Mouse (Mus musculus) heart, postnatal 0 days (tissue): Measurements from ENCODE around the gene Sh3gl3. TPM values are rescaled to one million over a fixed set of nuclear protein-coding genes. Genes with fewer than 3 reads are reported as not detected.

Experiments used
- ATAC-seq: fragments of 200-750 bp; cut with Nextera tagmentation; 2 replicates; pipeline ENCODE4 v1.8.0; 2017; ENCODE audit warnings: low read depth, moderate number of reproducible peaks, moderate library complexity; ENCODE audit not compliant: insufficient read depth
- DNase-seq: peaks from one replicate; pipeline ENCODE4 v3.0.0-alpha.2; 2016; ENCODE audit warnings: low spot score
- H3K27ac ChIP-seq: fragments of 300-500 bp; sonication (generic); 2 replicates; pipeline ENCODE4 v1.5.1; 2014; ENCODE audit warnings: low read depth, mild to moderate bottlenecking
- H3K27me3 ChIP-seq: fragments of 300-500 bp; sonication (generic); 2 replicates; pipeline ENCODE4 v1.6.1; 2014; ENCODE audit warnings: low read length, mixed read lengths; ENCODE audit not compliant: control insufficient read depth, insufficient read depth
- H3K36me3 ChIP-seq: fragments of 300-500 bp; sonication (generic); replicated peaks from 2 replicates; pipeline ENCODE4 v1.6.1; 2014; ENCODE audit warnings: low read length, mixed read lengths; ENCODE audit not compliant: control insufficient read depth, insufficient read depth
- H3K4me1 ChIP-seq: fragments of 300-500 bp; sonication (generic); 2 replicates; pipeline ENCODE4 v1.6.1; 2014; ENCODE audit warnings: antibody characterized with exemption; ENCODE audit not compliant: control insufficient read depth, insufficient read depth
- H3K4me2 ChIP-seq: fragments of 300-500 bp; sonication (generic); 2 replicates; pipeline ENCODE4 v1.6.1; 2014; ENCODE audit warnings: low read depth, mild to moderate bottlenecking, low read length, moderate library complexity
- H3K4me3 ChIP-seq: fragments of 300-500 bp; sonication (generic); 2 replicates; pipeline ENCODE4 v1.5.1; 2014; ENCODE audit warnings: low read depth, low read length
- H3K9ac ChIP-seq: fragments of 300-500 bp; sonication (generic); replicated peaks from 2 replicates; pipeline ENCODE4 v1.6.1; 2014; ENCODE audit warnings: low read depth, low read length, mixed read lengths
- H3K9me3 ChIP-seq: fragments of 300-500 bp; sonication (generic); replicated peaks from 2 replicates; pipeline ENCODE4 v1.6.1; 2016; ENCODE audit warnings: low read length; ENCODE audit not compliant: control insufficient read depth
- CTCF ChIP-seq: IDR thresholded peaks from 2 replicates; pipeline ENCODE4 v1.5.1; 2016; ENCODE audit warnings: antibody characterized with exemption, control low read depth, low read depth
- EP300 ChIP-seq: IDR thresholded peaks from 2 replicates; pipeline ENCODE4 v1.6.1; 2016; ENCODE audit warnings: antibody characterized with exemption, low read depth
- WGBS: fragments of 180-500 bp; shearing (Covaris S2); extraction: QIAGEN DNeasy Blood & Tissue Kit; methylation state at CpG from one replicate; pipeline ENCODE4 v1.1.7; 2014; 5-methylcytosine and 5-hydroxymethylcytosine counted together
- polyA plus RNA-seq: library from polyadenylated mRNA; unstranded; fragments of >200 nt; fragmentation: Nextera tagmentation; extraction: Ambion mirVana; gene quantifications from 2 replicates; pipeline ENCODE4 v1.2.1, GENCODE M21; 2015
- total RNA-seq: library from RNA; depleted of rRNA; stranded (reverse); fragments of >200 nt; gene quantifications from 2 replicates; pipeline ENCODE4 v1.2.3, GENCODE M21; 2014; ENCODE audit warnings: low replicate concordance

The Sh3gl3 gene
- total and polyA plus RNA-seq, 2 experiments from 2014 or later = 1.1 to 3.3 TPM

- Histone ChIP-seq H3K4me2 (no peak overlapping the region), H3K36me3 (no peaks in the 10 kb centered on the region), H3K27me3 (no peaks in the 10 kb centered on the region), H3K9ac (no peak overlapping the region), H3K4me1 (peaks cover 12% of the 10 kb centered on the region; the same call in 1 of the 2 replicates), H3K9me3 (no peaks in the 10 kb centered on the region), H3K27ac (peak overlapping the region; percentile 58), H3K4me3 (no peak overlapping the region)
- WGBS = 63% methylated on average over 11 of the region's 11 CpGs
- peak; percentile 24; the same call in 1 of the 2 replicates for ATAC-seq
- TF ChIP-seq CTCF = no peak
- no peak for TF ChIP-seq EP300
- DNase-seq = peak; percentile 26
Measured at GRCm38 (mm10) chr7:82236152-82236898, 62.7 kb downstream of the Sh3gl3 start.

GRCm38 (mm10) chr7:82236899-82237162 is 63.2 kb downstream of the Sh3gl3 start:
- Histone ChIP-seq H3K9me3 (no peaks in the 10 kb centered on the region), H3K4me2 (no peak overlapping the region), H3K27ac (0 out of 2 replicates have a peak overlapping the region, but pooled peaks have one; percentile 58), H3K9ac (no peak overlapping the region), H3K4me3 (no peak overlapping the region), H3K36me3 (no peaks in the 10 kb centered on the region), H3K4me1 (peaks cover 12% of the 10 kb centered on the region; the same call in 1 of the 2 replicates), H3K27me3 (no peaks in the 10 kb centered on the region)
- ATAC-seq (no peak), DNase-seq (peak; percentile 24)
- 66% methylated on average over 4 of the region's 4 CpGs for WGBS
- TF ChIP-seq CTCF (no peak), EP300 (no peak)

GRCm38 (mm10) chr7:82240424-82241240 is 67.0 kb downstream of the Sh3gl3 start:
- no peaks in the 10 kb centered on the region for H3K9me3 ChIP-seq
- ATAC-seq (no peak), DNase-seq (no peak)
- peaks cover 5% of the 10 kb centered on the region; the same call in 1 of the 2 replicates for H3K4me1 ChIP-seq
- H3K36me3 ChIP-seq = no peaks in the 10 kb centered on the region
- no peak overlapping the region for H3K4me3 ChIP-seq
- H3K4me2 ChIP-seq = no peak overlapping the region
- no peak overlapping the region for H3K27ac ChIP-seq
- TF ChIP-seq EP300 (no peak), CTCF (no peak)
- no peak overlapping the region for H3K9ac ChIP-seq
- WGBS = 46% methylated on average over 8 of the region's 8 CpGs
- no peaks in the 10 kb centered on the region for H3K27me3 ChIP-seq

- DNase-seq (no peak), ATAC-seq (no peak)
- Histone ChIP-seq H3K27me3 (no peaks in the 10 kb centered on the region), H3K4me1 (peaks cover 5% of the 10 kb centered on the region; the same call in 1 of the 2 replicates), H3K4me3 (no peak overlapping the region), H3K36me3 (no peaks in the 10 kb centered on the region), H3K27ac (no peak overlapping the region), H3K9ac (no peak overlapping the region), H3K4me2 (no peak overlapping the region), H3K9me3 (no peaks in the 10 kb centered on the region)
- WGBS = 74% methylated on average over 3 of the region's 3 CpGs
- no peak for TF ChIP-seq EP300
- TF ChIP-seq CTCF = no peak
Measured at GRCm38 (mm10) chr7:82244701-82245100, 71.1 kb downstream of the Sh3gl3 start.

- Histone ChIP-seq H3K4me1 (no peaks in the 10 kb centered on the region), H3K36me3 (no peaks in the 10 kb centered on the region), H3K9me3 (no peaks in the 10 kb centered on the region), H3K4me2 (no peak overlapping the region), H3K27ac (no peak overlapping the region), H3K27me3 (no peaks in the 10 kb centered on the region), H3K4me3 (no peak overlapping the region), H3K9ac (no peak overlapping the region)
- DNase-seq (no peak), ATAC-seq (no peak)
- 75% methylated on average over 10 of the region's 10 CpGs for WGBS
- TF ChIP-seq CTCF (no peak), EP300 (no peak)
Measured at GRCm38 (mm10) chr7:82248953-82249695, 75.5 kb downstream of the Sh3gl3 start.
